Mouse (Mus musculus) MEL (cell line): ENCODE data around the gene Atp1b3. TPM values are rescaled to one million over a fixed set of nuclear protein-coding genes. Genes with fewer than 3 reads are reported as not detected.

Source experiments
- DNase-seq: peaks from one replicate; pipeline ENCODE4 v3.0.0; 2011; ENCODE audit warnings: low read depth, low spot score
- H3K27ac ChIP-seq: 2 replicates; pipeline ENCODE4 v1.5.1; 2012; ENCODE audit warnings: low read depth, mild to moderate bottlenecking, control low read depth, low read length, moderate library complexity; ENCODE audit not compliant: control insufficient read depth
- H3K27me3 ChIP-seq, 2 experiments: fragments of 150-350 bp in 1 of 2; sonication (generic) in 1 of 2; 2 replicates each; pipeline ENCODE4 v1.6.1; 2012; ENCODE audit warnings: low read length in 2 of 2, mild to moderate bottlenecking in 2 of 2, improper control_type of control experiment in 1 of 2, moderate library complexity in 1 of 2; ENCODE audit not compliant: insufficient read depth in 2 of 2, control insufficient read depth in 1 of 2
- H3K36me3 ChIP-seq, 2 experiments: 2 replicates each; pipeline ENCODE4 v1.6.1; 2012 to 2014; ENCODE audit warnings: low read length in 2 of 2, improper control_type of control experiment in 1 of 2, inconsistent platforms in 1 of 2, mild to moderate bottlenecking in 1 of 2; ENCODE audit not compliant: insufficient read depth in 2 of 2, control insufficient read depth in 1 of 2
- H3K4me1 ChIP-seq, 2 experiments: fragments of 150-350 bp in 1 of 2; sonication (generic) in 1 of 2; 2 replicates each; pipeline ENCODE4 v1.6.1; 2012; ENCODE audit warnings: low read length in 2 of 2, improper control_type of control experiment in 1 of 2, mild to moderate bottlenecking in 1 of 2; ENCODE audit not compliant: insufficient read depth in 2 of 2, control insufficient read depth in 1 of 2
- H3K4me3 ChIP-seq, 2 experiments: fragments of 150-350 bp in 1 of 2; sonication (generic) in 1 of 2; 2 replicates each; pipeline ENCODE4 v1.5.1; 2012; ENCODE audit warnings: low read depth in 2 of 2, low read length in 2 of 2, mild to moderate bottlenecking in 2 of 2, moderate library complexity in 2 of 2, control low read depth in 1 of 2, improper control_type of control experiment in 1 of 2; ENCODE audit not compliant: control insufficient read depth in 1 of 2, insufficient read depth in 1 of 2
- H3K79me2 ChIP-seq: 2 replicates; pipeline ENCODE4 v1.6.1; 2012; ENCODE audit warnings: mild to moderate bottlenecking, low read length, moderate library complexity; ENCODE audit not compliant: control insufficient read depth, poor library complexity, insufficient read depth
- H3K9ac ChIP-seq: 2 replicates; pipeline ENCODE4 v1.6.1; 2012; ENCODE audit warnings: low read depth, mild to moderate bottlenecking, control low read depth, low read length, moderate library complexity; ENCODE audit not compliant: control insufficient read depth, poor library complexity, severe bottlenecking
- H3K9me3 ChIP-seq: fragments of 150-350 bp; sonication (generic); replicated peaks from 2 replicates; pipeline ENCODE4 v1.6.1; 2012; ENCODE audit warnings: mild to moderate bottlenecking, low read length, improper control_type of control experiment, moderate library complexity; ENCODE audit not compliant: insufficient read depth
- BHLHE40 ChIP-seq: IDR thresholded peaks from 2 replicates; pipeline ENCODE4 v1.6.1; 2012; ENCODE audit warnings: low read depth, mild to moderate bottlenecking, inconsistent platforms, low read length, improper control_type of control experiment, borderline replicate concordance
- CTCF ChIP-seq, 3 experiments: IDR thresholded peaks in 2 of 3; conservative IDR thresholded peaks in 1 of 3; 2 replicates each; pipeline ENCODE4 v1.5.1; 2011 to 2012; ENCODE audit warnings: low read length in 3 of 3, low read depth in 2 of 3, mild to moderate bottlenecking in 2 of 3, improper control_type of control experiment in 1 of 3, inconsistent platforms in 1 of 3, mixed read lengths in 1 of 3, moderate library complexity in 1 of 3; ENCODE audit not compliant: control insufficient read depth in 1 of 3, insufficient read depth in 1 of 3, poor library complexity in 1 of 3, severe bottlenecking in 1 of 3
- E2F4 ChIP-seq: IDR thresholded peaks from 2 replicates; pipeline ENCODE4 v1.6.1; 2011; ENCODE audit warnings: low read depth, low read length, improper control_type of control experiment, borderline replicate concordance
- ELF1 ChIP-seq: IDR thresholded peaks from 2 replicates; pipeline ENCODE4 v1.6.1; 2014; ENCODE audit warnings: low read depth, mild to moderate bottlenecking, inconsistent platforms, low read length, improper control_type of control experiment, moderate library complexity
- ETS1 ChIP-seq: IDR thresholded peaks from 2 replicates; pipeline ENCODE4 v1.6.1; 2012; ENCODE audit warnings: low read depth, mild to moderate bottlenecking, inconsistent platforms, low read length, improper control_type of control experiment, moderate library complexity
- GATA1 ChIP-seq: IDR thresholded peaks from 2 replicates; pipeline ENCODE4 v1.6.1; 2011; ENCODE audit warnings: low read depth, low read length, improper control_type of control experiment
- HCFC1 ChIP-seq: IDR thresholded peaks from 2 replicates; pipeline ENCODE4 v1.6.1; 2012; ENCODE audit warnings: low read depth, mild to moderate bottlenecking, inconsistent platforms, low read length, improper control_type of control experiment, moderate library complexity
- KAT2A ChIP-seq: conservative IDR thresholded peaks from 2 replicates; pipeline ENCODE4 v1.6.1; 2012; ENCODE audit warnings: low read depth, low read length, improper control_type of control experiment, inconsistent platforms
- MAFK ChIP-seq: IDR thresholded peaks from 2 replicates; pipeline ENCODE4 v1.6.1; 2011; ENCODE audit warnings: low read depth, mild to moderate bottlenecking, low read length, improper control_type of control experiment, borderline replicate concordance
- MAX ChIP-seq: IDR thresholded peaks from 2 replicates; pipeline ENCODE4 v1.6.1; 2011; ENCODE audit warnings: low read length, improper control_type of control experiment
- MAZ ChIP-seq: IDR thresholded peaks from 2 replicates; pipeline ENCODE4 v1.6.1; 2012; ENCODE audit warnings: low read depth, mild to moderate bottlenecking, inconsistent platforms, low read length, improper control_type of control experiment
- MXI1 ChIP-seq: IDR thresholded peaks from 2 replicates; pipeline ENCODE4 v1.6.1; 2011; ENCODE audit warnings: mild to moderate bottlenecking, low read depth, low read length, improper control_type of control experiment
- MYB ChIP-seq: IDR thresholded peaks from 2 replicates; pipeline ENCODE4 v1.6.1; 2011; ENCODE audit warnings: mild to moderate bottlenecking, low read depth, low read length, improper control_type of control experiment
- MYC ChIP-seq: IDR thresholded peaks from 2 replicates; pipeline ENCODE4 v1.6.1; 2011; ENCODE audit warnings: low read depth, mild to moderate bottlenecking, low read length, improper control_type of control experiment, moderate library complexity
- NELFE ChIP-seq: IDR thresholded peaks from 2 replicates; pipeline ENCODE4 v1.6.1; 2011; ENCODE audit warnings: low read depth, low read length, improper control_type of control experiment
- NRF1 ChIP-seq: IDR thresholded peaks from 2 replicates; pipeline ENCODE4 v1.6.1; 2014; ENCODE audit warnings: low read depth, mild to moderate bottlenecking, inconsistent platforms, low read length, improper control_type of control experiment, moderate library complexity; ENCODE audit not compliant: poor library complexity, insufficient read depth, severe bottlenecking
- POLR2A ChIP-seq, 2 experiments: IDR thresholded peaks; 2 replicates each; pipeline ENCODE4 v1.6.1; 2011 to 2012; ENCODE audit warnings: low read length in 2 of 2, mild to moderate bottlenecking in 2 of 2, control low read depth in 1 of 2, improper control_type of control experiment in 1 of 2, low read depth in 1 of 2, moderate library complexity in 1 of 2; ENCODE audit not compliant: control insufficient read depth in 1 of 2, insufficient read depth in 1 of 2, poor library complexity in 1 of 2
- POLR2AphosphoS2 ChIP-seq: IDR thresholded peaks from 2 replicates; pipeline ENCODE4 v1.6.1; 2011; ENCODE audit warnings: low read length, improper control_type of control experiment
- POLR2AphosphoS5 ChIP-seq: IDR thresholded peaks from 2 replicates; pipeline ENCODE4 v1.6.1; 2012; ENCODE audit warnings: low read depth, borderline replicate concordance, mild to moderate bottlenecking, inconsistent platforms, low read length, moderate library complexity, mixed read lengths
- RAD21 ChIP-seq: IDR thresholded peaks from 2 replicates; pipeline ENCODE4 v1.6.1; 2011; ENCODE audit warnings: mild to moderate bottlenecking, low read depth, low read length, improper control_type of control experiment
- RCOR1 ChIP-seq: IDR thresholded peaks from 2 replicates; pipeline ENCODE4 v1.6.1; 2012; ENCODE audit warnings: low read depth, mild to moderate bottlenecking, inconsistent platforms, low read length, improper control_type of control experiment
- SMC3 ChIP-seq: IDR thresholded peaks from 2 replicates; pipeline ENCODE4 v1.6.1; 2011; ENCODE audit warnings: low read depth, low read length, improper control_type of control experiment
- TAL1 ChIP-seq: IDR thresholded peaks from 2 replicates; pipeline ENCODE4 v1.6.1; 2012; ENCODE audit warnings: mild to moderate bottlenecking, inconsistent platforms, low read length, moderate library complexity, mixed read lengths
- TBP ChIP-seq: IDR thresholded peaks from 2 replicates; pipeline ENCODE4 v1.8.0; 2011; ENCODE audit warnings: low read depth, low read length, improper control_type of control experiment
- TCF12 ChIP-seq: IDR thresholded peaks from 2 replicates; pipeline ENCODE4 v1.6.1; 2014; ENCODE audit warnings: low read depth, mild to moderate bottlenecking, inconsistent platforms, low read length, improper control_type of control experiment, moderate library complexity
- UBTF ChIP-seq: IDR thresholded peaks from 2 replicates; pipeline ENCODE4 v1.6.1; 2012; ENCODE audit warnings: low read depth, mild to moderate bottlenecking, inconsistent platforms, low read length, improper control_type of control experiment, moderate library complexity, borderline replicate concordance; ENCODE audit not compliant: insufficient read depth
- USF1 ChIP-seq: IDR thresholded peaks from 2 replicates; pipeline ENCODE4 v1.6.1; 2014; ENCODE audit warnings: low read depth, mild to moderate bottlenecking, inconsistent platforms, low read length, improper control_type of control experiment, moderate library complexity
- USF2 ChIP-seq, 2 experiments: IDR thresholded peaks; 2 replicates each; pipeline ENCODE4 v1.6.1; 2011 to 2012; ENCODE audit warnings: improper control_type of control experiment in 2 of 2, low read length in 2 of 2, borderline replicate concordance in 1 of 2, inconsistent platforms in 1 of 2, low read depth in 1 of 2, mild to moderate bottlenecking in 1 of 2; ENCODE audit not compliant: insufficient read depth in 1 of 2
- ZC3H11A ChIP-seq: IDR thresholded peaks from 2 replicates; pipeline ENCODE4 v1.6.1; 2012; ENCODE audit warnings: low read depth, mild to moderate bottlenecking, inconsistent platforms, low read length, improper control_type of control experiment
- ZKSCAN1 ChIP-seq: IDR thresholded peaks from 2 replicates; pipeline ENCODE4 v1.6.1; 2012; ENCODE audit warnings: low read depth, mild to moderate bottlenecking, inconsistent platforms, low read length, improper control_type of control experiment, moderate library complexity
- ZMIZ1 ChIP-seq: IDR thresholded peaks from 2 replicates; pipeline ENCODE4 v1.6.1; 2012; ENCODE audit warnings: low read depth, mild to moderate bottlenecking, inconsistent platforms, low read length, improper control_type of control experiment, moderate library complexity
- polyA plus RNA-seq, 2 experiments: library from polyadenylated mRNA; stranded (reverse) in 1 of 2; unstranded in 1 of 2; fragments of >175 nt in 1 of 2; fragments of >200 nt in 1 of 2; gene quantifications; 2 replicates each; pipeline versions ENCODE4 v1.2.1 to v1.2.4; 2012; ENCODE audit warnings: low replicate concordance in 2 of 2, low read depth in 1 of 2; ENCODE audit not compliant: insufficient read length in 2 of 2, insufficient read depth in 1 of 2, missing spikeins in 1 of 2
- total RNA-seq: library from RNA; depleted of rRNA; stranded (reverse); fragments of 300-350 nt; gene quantifications from 2 replicates; pipeline ENCODE4 v1.2.3, GENCODE M21; 2012

Gene Atp1b3
- total and polyA plus RNA-seq, 3 experiments = 57.8 to 70.6 TPM; not detected in 1

DNA sequence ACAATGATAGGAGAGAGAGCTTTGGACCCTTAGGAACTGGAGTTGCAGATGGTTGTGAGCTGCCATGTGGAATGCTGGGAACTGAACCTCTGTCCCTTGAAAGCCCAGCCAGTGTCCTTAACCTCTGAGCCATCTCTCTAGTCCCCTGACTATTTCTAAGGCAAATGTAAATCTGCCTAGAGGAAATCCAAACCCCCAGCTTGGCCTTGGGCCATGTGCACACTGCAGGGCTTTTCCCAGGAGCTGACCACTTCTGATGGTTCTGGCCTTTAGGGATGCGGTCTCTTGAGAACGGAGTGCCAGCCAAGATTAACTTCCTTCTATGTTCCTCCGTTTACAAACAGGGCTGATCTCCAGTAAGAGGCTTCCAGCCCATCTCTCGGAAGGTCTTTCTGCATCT, 18.5 kb upstream of the Atp1b3 start:
- no peaks in the 10 kb centered on the region for H3K9me3 ChIP-seq
- no peaks in the 10 kb centered on the region for H3K36me3 ChIP-seq
- DNase-seq = no peak
- H3K27me3 ChIP-seq = no peaks in the 10 kb centered on the region
- TF ChIP-seq NRF1 (no peak), NELFE (no peak), USF1 (no peak), TBP (no peak), POLR2A (IDR thresholded peaks at IDR 0.05; ENCODE audit: control insufficient read depth in 1 of 2, insufficient read depth in 1 of 2, low read depth in 1 of 2, low read length in 2 of 2, poor library complexity in 1 of 2) (no peak), MYC (no peak), CTCF (IDR thresholded peaks at IDR 0.05 in 2 of 3, conservative IDR thresholded peaks at IDR 0.05 in 1 of 3; ENCODE audit: control insufficient read depth in 1 of 3, insufficient read depth in 1 of 3, low read depth in 2 of 3, low read length in 3 of 3, poor library complexity in 1 of 3, severe bottlenecking in 1 of 3) (no peak), SMC3 (no peak), ETS1 (no peak), KAT2A (no peak), TCF12 (no peak), UBTF (no peak), MAFK (no peak), ZKSCAN1 (no peak), GATA1 (no peak), POLR2AphosphoS2 (no peak), BHLHE40 (no peak), HCFC1 (no peak), RAD21 (no peak)
- no peak overlapping the region for H3K4me3 ChIP-seq
- H3K9ac ChIP-seq = no peak overlapping the region
- peaks cover 0 to 3% of the 10 kb centered on the region in 2 experiments; a peak in 1 of 4 replicates for H3K4me1 ChIP-seq
- H3K27ac ChIP-seq = no peak overlapping the region
- no peaks in the 10 kb centered on the region for H3K79me2 ChIP-seq

DNA sequence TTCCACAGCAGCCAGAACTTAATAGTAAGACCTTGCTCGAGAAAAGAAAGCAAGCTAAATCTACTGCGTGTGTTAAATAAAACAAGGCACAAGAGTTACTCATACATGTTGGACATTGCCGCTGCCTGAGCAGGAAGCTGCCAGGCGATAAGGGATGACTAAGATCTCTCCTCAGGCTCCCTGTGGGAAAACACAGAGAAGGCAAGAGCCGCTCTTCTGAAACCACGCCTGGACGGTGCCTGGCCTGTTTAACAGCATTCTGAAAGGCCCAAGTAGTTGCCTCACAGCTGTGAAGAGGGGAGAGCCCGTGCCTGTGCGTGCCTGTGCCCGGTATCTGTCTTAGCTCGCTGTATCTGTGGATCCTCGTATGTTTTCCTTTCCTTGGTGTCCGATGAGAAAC, 17.2 kb upstream of the Atp1b3 start:
- Histone ChIP-seq H3K27me3 (no peaks in the 10 kb centered on the region), H3K27ac (no peak overlapping the region), H3K9ac (no peak overlapping the region), H3K4me3 (no peak overlapping the region), H3K36me3 (no peaks in the 10 kb centered on the region), H3K4me1 (peaks cover 0 to 3% of the 10 kb centered on the region in 2 experiments; a peak in 1 of 4 replicates), H3K79me2 (no peaks in the 10 kb centered on the region), H3K9me3 (no peaks in the 10 kb centered on the region)
- TF ChIP-seq MYB = no peak
- TF ChIP-seq ZKSCAN1 = no peak
- TF ChIP-seq KAT2A = no peak
- no peak for TF ChIP-seq POLR2AphosphoS5
- no peak for TF ChIP-seq TBP
- no peak for TF ChIP-seq SMC3
- TF ChIP-seq ZMIZ1 = no peak
- TF ChIP-seq RCOR1 = no peak
- no peak for TF ChIP-seq GATA1
- no peak for TF ChIP-seq MAZ
- TF ChIP-seq E2F4 = no peak
- TF ChIP-seq ELF1 = no peak
- TF ChIP-seq TCF12 = no peak
- no peak for TF ChIP-seq ZC3H11A
- TF ChIP-seq POLR2AphosphoS2 = no peak
- no peak for TF ChIP-seq MXI1
- TF ChIP-seq USF2 (IDR thresholded peaks at IDR 0.05; ENCODE audit: borderline replicate concordance in 1 of 2, insufficient read depth in 1 of 2, low read depth in 1 of 2, low read length in 2 of 2) = no peak
- no peak for TF ChIP-seq UBTF
- no peak for TF ChIP-seq MAX
- no peak for TF ChIP-seq TAL1
- no peak for DNase-seq
